Mouse (Mus musculus) cerebellum, adult 8-10 months (tissue): ENCODE data around the gene Olfr1392.
"Not testable (repeated sequence)": the region's sequence is repeated elsewhere in the genome, so short reads cannot be mapped to it uniquely, and the experiment has no call there.

Source experiments
- DNase-seq: peaks from one replicate; pipeline ENCODE4 v3.0.0; 2022

The Olfr1392 gene

DNA sequence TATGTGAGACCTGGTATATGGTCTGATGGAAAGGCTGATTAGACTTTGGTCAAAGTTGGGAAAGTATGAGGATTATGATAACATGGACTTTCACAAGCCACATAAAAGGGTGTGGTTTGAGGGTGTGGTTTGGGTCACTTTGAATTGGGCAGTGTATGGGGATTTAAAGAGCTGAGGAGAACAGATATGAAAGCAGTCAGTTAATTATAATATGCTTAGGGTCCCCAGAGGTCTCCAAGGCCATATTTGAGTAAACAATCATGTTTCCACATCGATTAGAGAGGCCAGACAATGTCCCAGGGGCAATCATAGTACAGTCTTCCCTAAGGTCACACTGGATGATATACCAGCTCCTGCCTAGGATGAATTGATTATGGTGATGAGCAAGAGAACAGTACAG, at the start of gene Olfr1392:
TSS of gene Olfr1392 (plus strand) at position 301 of the 400 bp plus-strand sequence.
- DNase-seq: not testable (repeated sequence)

DNA sequence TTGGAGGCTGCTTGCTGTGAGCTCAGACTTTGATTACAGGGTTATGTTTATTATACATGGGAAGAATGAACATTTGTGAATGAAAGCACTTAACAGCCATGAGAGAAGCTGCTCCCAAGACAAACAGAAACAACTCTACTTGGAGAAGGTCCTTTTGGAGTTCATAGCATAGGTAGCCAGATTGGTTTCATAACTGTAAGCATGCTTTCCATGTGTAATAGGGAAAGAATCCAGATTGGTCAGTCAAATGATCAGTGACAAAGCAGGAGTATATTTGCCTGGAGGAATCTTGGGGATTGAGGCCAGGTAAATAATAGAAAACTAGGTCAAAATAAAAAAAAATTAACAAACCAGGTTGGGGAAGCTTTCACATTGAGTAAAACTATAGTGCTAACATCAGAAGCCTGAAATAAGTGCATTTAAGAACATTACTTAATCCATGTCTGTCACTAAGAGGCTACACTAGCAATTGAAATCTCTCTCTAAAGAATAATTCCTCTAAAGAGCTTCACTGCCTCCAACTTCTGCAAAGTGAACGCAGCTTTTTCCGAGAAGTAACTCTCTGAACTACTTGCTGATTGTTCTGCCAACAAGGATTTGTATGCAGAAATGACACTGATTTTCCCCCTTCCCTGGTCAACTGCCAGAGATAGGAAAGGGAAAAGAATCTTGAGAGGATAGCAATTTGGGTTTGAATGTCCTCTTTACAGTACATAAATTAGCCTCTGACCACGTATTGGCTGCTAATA, 49.4 kb upstream of the Olfr1392 start:
- DNase-seq: no peak

DNA sequence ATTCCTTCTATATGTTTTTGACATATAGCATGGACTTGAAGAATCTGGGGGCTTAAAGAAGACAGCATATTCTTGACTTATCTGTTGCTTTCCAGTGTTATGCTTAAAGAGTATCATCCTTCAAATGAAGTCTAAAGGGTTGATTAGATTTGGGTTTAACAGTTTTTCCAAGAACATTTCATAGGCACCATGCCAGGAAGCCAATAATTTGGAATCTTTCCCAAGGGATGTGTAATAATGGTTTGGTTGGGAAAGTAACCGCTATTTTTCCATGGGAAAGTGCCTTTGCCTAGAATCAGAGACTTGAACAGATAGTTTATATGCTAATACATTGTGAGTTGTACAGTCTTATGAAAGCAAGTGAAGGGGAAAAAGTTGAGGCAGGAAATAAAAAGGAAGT, 48.2 kb upstream of the Olfr1392 start:
- DNase-seq: no peak

DNA sequence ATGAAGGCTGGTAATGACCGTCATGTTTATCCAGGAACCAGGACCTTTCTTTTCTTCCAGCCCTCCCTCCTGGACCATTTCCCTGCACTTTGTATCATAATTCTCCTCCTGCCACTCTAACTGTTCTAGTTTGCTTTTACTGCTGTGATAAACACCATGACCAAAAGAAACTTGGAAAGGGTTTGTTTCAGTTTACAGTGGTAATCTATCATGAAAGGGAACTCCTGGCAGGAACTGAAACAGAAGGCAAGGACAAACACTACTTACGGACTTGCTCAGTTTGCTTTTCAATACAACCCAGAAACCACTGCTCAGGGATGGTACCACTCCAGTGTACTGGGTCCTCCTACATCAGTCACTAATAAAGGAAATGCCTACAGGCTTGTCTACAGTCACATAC, 47.5 kb upstream of the Olfr1392 start:
- DNase-seq: no peak

DNA sequence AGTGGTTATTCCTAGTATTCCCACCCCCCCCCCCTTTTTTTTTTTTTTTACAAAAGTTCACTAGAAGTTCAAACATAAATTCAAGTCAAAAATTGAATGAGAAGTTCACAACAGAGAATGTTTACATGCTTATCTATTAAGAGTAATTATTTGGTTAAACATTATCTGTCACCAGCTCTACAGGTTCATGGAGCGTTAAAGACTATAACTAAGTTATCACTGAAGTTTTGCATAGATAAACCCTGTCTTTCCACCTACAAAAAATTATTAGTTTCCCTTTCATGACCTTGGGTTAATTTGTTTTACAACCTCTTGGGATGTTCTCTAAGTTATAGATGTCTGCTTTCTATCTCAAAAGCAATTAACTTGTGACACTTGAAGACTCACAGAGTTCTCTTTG, 44.8 kb upstream of the Olfr1392 start:
- no peak for DNase-seq

DNA sequence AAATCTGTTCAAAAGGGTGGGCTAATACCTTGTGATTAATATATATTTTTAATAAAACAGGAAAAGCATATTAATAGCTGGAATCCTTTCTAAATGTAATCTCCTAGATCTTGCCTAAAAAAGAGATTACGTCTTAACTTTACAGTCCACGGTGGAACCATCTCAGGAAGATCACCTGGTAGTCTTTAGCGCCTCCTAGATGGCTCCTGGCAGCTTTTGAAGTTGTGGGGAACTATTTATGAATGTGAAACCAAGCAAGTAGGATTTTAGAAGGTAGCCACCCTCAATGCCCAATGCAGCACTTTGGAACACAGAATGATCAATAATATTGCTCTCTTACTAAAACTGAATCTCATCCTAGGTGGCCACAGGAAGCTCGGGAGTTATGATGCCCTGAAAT, 44.2 kb upstream of the Olfr1392 start:
- DNase-seq: no peak

DNA sequence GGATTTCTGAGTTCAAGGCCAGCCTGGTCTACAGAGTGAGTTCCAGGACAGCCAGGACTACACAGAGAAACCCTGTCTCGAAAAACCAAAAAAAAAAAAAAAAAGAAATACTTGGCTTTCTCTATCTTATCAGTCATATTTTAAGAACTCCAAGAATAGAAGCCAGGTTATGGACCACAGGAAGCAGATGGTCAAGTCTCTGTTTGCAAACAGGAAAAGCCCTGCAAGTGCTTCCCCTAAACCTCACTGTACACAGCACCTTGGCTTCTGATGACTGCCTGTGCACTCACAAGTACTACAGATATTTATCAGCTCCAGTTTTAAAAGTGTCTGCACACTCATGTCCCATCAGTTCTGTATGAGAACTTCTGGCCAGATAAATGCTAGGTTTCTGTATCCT, 43.6 kb upstream of the Olfr1392 start:
- no peak for DNase-seq

DNA sequence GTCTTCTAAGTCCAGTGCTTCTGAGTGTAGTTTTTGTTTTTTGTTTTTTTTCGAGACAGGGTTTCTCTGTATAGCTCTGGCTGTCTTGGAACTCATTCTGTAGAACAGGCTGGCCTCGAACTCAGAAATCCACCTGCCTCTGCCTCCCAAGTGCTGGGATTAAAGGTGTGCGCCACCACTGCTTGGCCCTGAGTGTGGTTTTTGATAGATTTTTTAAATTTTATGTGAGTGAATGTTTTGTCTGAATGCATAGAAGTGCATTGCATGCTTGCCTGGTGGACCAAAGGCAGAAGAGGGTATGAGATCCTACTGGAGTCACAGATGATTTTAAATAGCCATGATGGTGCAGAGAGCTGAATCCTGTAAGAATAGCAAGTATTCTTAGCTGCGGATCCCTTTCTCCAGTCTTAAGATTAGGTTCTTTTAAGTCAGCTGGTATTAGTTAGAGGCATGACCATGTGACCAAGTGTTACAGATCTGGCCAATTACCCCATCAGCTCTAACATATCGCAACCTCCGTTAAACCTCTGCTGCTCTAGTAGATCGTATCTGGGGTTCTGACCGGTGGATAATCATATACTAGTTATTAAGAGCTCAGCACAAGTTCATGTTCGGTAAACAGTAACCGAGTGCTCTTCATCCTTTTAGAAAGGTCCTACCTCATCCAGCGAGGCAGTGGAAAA, 42.0 kb upstream of the Olfr1392 start:
- no peak for DNase-seq

DNA sequence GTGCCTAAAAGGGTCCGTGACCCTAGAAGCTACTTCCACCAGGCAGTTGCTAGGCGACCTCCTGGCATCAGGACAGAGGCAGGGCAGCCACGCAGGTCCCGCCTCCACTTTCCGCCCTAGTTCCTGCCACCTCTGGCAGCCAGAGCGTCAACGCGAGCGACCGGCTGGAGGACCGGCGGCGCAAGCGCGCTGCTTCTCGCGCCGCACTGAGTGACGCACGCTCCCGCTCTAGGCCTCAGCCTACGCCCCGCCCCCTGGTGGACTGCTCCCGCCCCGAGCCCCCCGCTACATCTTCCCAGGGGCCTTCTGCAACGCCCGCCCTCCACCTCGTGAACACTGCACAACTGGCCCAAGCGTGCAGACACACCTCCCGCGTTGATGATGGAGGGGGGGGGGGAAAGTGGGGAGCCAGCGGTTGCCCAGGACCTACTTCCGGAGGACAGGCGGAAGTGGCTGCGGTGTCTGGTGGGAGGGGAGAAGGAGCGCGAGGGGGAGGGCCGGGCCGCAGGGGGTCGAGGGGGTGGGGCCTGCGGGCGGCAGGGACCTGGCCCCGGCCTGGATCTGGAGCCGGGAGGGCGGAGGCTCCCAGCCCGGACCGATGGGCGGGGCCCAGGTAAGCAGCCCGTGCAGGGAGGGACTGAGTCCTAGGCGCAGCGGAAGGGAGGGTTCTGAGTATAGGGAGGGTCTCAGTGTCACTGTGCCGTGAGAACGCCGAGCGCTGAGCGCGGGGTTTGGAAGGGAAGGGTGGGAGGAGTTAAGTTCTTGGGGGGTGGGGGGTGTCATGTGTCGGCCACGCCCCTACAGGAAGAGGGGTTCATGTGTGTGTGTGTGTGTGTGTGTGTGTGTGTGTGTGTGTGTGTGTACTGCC, 41.1 kb upstream of the Olfr1392 start, which contains the start of gene Mgat1:
TSS of gene Mgat1 (plus strand) at position 465 of the 868 bp plus-strand sequence.
- DNase-seq: peak; percentile 80

DNA sequence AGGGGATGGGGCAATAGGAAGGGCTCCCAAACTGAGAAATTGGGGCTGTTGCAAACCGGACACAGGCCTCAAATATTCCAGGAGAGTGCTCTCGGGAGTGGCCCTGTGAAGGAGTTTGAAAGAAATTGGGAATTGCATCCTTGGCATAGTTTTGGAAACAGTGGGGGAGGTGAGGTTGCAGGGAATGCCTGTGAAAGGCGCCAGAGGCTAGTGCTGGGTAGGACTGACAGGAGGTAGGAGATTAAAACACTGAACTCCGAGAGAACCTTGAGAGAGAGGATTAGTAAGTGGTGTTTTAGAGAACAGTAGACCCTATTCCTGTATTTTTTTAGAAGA, 40.5 kb upstream of the Olfr1392 start:
- DNase-seq: no peak

DNA sequence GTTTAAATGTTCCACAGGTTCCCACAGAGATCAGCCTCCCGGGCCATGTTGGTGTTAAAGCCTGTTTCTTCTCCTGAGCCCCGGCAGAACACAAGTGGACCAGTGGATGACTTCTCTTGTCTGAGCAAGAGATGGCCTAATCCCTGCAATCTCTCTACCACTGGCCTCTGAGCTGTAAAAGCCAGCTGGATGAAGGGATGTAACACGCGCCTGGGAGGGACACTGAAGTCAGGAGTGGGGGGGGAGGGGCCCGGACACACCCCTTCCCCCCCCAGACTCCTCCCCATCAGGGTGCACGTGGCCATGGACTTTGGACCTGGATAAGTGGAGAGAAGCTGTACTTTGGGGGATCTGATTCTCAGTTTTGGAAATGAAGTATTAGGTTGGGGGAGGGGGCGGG, 39.9 kb upstream of the Olfr1392 start:
- no peak for DNase-seq

DNA sequence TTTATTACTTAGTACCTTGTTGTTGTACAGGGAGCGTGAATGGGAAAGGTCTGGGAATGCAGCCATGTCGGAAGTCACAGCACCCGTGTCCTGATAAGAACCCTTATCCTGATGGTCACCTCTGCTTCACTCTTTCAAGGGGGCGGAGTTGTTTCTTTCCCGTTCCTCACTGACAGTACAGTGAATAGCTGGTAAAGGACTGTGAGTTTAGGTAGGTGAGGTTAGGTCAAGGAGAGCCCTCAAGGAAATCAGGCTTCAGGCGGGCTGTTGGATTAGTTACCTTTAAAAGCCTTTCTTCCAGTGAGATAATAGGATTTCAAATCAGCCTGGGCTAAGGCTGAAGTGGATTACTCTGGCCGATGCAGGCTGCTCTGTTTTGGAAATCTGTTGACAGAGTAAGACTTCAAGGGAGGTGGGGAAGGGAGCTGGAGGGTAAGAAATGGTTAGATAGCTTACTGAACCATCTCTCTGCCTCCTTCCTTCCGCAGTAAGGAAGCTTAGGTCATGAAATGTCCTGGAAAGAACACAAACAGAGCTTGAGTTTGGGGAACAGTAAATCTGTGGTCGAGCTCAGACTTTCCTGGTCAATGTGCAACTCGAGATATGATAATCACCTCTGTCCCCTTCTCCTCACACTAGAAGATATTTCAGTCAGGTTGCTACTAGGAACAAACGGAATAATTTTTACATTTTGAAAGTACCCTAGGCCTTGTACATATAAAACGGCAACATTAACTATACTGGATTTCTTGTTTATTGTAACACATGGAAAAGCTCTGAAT, 39.3 kb upstream of the Olfr1392 start:
- DNase-seq: no peak

DNA sequence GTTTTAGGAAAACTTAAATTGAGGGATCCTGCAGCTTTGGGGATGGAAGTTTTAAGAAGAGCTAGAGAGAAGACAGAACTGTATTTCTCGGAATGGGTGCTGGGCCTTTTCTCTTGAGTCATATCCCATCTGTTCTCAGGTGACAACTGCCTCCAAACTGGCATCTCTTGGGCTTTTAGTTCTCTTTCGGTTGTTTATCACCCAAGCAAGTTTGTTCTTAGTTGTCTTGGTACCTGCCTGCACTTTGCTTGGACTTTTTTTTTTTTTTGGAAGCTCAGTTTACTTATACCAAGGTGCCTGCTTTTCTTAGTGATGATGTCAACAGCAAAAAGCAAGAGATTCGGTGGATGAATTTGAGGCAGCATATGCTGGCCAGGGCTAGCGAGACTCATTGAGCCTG, 38.6 kb upstream of the Olfr1392 start:
- DNase-seq: no peak

DNA sequence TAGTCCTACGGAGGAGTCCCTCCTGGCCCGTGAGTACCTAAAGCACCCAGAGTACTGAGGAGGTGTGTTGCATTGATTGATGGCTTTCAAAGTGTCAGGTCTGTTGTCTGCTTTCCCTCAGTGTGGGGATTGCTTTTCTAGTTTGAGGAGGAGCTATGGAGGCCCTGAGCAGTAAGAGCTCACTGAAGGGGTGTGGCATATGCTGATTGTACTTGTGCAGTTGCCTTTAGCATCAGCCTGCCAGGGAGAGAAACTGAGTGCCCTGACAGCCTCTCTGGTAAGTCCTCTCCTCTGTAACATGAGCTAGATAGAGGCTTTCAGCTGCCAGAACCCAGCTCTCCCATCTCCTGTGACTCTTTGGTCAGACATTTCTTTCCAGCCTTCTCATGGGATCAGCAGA, 37.8 kb upstream of the Olfr1392 start:
- no peak for DNase-seq

DNA sequence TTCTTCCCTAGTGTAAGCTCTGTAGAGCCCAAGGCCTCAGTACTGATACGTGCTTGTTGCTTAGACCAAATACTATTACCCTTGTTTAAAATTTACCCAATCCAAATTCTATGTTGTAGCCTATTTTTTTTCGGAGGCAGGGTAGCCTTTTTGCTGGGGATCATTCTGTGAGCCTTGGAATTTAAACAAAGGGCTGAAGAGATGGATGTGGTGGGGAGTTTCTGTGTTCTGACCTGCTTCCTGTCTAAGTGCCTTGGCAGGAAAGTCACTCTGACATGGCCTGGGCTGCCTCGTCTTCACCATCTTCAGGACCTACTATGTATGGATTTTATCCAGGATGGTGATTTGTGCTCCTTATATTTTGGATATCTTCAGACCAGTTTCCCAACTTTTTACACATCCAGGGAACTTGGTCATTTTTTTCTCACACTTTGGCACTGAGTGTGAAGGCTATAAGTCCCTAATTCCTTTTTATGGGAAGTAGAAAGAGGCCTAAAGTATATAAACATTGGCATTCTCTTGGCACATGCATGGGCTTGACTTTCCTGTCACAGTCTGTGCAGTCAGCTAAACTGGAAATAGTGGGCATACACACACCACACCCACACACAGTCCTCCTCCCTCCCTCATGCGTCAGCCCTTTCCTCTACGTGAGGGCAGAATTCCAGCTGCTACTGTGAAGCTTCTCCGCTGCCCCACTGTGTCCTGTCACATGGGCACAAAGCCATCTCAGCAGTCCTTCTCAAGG, 36.7 kb upstream of the Olfr1392 start:
- DNase-seq: no peak

DNA sequence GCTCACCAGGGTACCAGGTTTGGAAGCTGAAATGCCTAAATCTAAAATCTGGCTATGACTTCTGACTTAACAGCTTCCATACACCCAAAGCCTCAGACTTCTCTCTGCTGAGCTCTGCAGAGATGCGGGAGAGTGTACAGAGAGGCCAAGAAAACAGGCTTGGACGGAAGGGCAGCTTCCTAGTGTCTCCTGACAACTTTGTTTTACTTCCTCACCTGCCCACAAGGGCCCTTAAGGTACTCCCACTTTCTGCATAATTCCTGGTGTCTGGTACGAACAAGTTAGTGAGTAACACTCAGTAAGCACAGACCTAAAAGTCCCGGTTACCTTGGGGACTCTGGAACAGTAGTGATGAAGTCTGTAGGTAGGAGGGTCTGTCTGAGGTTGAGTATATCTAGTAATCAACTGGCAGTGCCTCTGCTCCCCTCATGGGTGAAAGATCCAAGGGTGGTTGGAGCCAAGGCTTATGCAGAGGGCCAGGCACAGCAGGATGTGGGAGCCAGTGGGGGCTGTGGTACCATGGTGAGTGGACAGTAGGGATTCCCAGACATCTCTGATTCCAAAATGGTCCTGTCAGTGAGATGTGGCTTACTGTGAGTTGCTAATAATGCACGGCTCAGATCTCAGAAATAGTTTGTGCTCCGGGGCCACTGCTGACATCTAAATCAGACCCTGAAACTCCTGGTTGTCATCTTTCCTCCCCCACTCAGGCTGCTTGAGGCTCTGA, 35.9 kb upstream of the Olfr1392 start:
- no peak for DNase-seq

DNA sequence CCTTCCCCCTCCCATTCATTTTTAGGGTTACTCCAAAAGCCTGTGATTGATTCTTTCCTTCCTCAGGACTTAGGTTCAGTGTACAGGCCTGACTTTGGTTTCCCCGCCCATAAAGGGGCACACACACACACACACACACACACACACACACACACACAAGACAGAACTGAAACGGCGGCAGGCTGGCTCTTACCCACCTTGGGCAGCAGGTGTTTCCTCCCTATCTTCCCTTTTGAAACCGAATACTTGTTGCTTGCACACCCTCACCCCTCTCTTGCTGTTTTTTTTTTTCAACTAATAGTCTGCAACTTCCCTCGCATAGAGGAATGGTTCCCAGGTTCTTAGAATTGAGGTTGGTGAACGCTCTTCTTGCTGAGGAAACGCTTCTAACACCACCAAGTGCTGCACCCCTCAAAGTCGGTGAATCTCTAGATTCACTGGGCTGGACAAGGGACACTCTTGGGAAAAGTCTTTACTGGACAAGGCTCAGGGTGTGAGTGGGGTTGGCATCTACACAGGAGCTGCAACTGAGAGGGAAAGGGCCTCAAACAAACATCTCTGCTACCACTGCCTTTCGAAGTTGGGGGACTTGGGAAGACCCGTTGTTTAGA, 35.2 kb upstream of the Olfr1392 start:
- DNase-seq: no peak

DNA sequence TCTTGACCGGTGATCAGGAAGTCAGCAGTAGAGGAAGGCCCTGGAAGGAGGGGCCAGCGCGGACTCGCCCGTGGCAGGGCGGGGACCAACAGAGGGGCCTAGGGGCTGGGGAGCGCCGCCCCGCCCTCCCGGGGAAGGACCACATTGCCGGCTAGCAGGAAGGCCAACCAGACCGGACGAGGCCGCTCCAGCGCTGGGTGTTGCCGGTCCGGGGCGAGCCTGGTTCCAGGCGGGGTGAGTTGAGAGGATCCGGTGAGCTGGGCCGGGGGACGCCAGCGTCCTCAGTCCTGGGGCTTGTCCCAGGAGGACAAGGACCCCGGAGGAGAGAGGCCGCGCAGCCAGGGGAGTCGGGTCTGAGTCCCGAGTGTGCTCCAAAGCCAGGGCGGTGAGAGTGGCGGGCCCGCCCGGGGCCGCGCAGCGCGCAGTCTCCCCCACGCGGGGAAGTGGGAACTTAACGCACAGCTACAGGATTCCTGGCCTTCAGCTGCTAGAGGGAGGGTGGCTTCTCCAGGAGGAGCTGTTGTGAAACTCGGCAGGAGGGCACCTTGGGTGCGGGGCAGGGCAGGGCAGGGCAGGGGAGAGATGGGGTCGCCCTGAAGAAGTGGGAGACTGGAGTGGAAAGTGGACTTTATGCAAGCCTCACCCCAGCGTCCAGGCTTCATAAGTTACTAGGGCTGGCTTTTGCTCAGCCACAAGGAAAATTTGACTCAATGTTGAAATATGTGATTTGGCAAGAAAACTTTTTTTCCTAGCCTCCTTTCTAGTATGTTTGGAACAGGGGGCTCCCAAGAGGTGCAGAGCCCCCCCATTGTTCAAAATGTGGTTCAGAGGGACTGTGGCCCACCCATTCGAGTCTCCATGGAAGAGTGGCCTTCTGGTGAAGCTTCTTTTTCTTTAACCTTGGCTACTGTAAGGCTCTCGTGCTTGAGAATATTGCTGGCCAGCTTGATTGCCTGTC, 34.4 kb upstream of the Olfr1392 start:
- peak; percentile 58 for DNase-seq

DNA sequence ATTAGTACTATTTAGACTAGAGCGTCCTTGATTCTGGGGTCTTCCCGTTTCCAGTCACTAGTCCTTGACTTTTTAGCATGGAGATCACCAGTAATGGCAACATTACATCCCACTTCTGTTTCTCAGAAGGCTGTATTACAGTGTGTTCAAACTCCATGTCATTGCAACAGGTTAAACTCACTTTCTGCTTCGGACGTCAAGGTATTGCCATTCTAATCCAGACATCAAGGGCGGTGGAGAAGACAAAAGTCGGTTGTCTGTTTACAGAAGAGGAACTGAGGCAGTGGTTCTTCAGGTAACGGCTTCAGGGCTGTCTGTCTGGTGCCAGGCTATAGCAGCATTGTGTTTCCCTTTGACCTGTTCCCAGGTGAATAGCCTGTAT, 33.7 kb upstream of the Olfr1392 start:
- no peak for DNase-seq

DNA sequence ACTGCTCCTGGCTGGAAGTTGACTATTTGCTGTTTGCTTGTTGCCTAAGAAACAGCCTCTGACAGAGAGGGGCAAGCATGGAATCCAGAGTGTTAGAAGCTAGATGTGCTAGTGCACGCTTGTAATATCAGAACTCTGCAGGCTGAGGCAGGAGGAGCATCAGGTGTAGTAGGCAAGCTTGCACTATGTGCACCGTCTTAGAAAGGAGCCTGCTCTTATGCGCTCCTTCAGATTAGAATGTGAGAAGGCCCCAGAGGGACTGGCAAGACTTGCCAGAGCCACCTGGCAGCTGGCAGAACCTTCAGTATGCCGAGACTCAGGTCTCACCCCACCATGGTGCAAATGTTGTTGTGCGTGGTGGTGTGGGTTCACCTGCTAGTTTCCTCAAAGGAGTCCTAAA, 33.0 kb upstream of the Olfr1392 start:
- no peak for DNase-seq
